Mouse (Mus musculus): ENCODE measurements around the gene Pde9a. TPM values are rescaled to one million over a fixed set of nuclear protein-coding genes. Genes with fewer than 3 reads are reported as not detected.
"Not testable (repeated sequence)": the region's sequence is repeated elsewhere in the genome, so short reads cannot be mapped to it uniquely, and the experiment has no call there.

Gene Pde9a
- total and polyA plus RNA-seq, 3 experiments = 0.56 TPM; not detected in 2

DNA sequence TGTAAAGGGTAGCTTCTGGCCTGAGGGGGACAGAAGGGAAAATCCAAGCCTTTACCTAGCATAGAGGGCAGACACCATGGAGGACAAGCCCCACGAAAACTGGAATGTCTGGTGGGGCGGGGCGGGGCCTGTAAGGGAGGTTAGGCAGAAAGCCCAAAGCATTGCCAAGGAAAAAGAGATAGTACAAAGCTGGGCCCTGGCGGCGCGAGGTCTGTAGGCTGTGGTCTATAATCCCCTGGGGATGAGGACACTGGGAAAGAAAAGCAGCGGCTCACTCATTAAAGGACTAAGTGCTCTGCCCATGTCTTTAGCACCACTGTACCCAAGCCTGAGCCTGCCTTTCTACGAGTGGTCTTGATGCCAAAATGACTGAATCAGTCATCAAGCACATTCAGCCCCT lies 34.0 kb upstream of the Pde9a start:
- no peak for DNase-seq (ENCODE audit: low read depth, low spot score)
- H3K4me3 ChIP-seq (ENCODE audit: control insufficient read depth in 1 of 2, insufficient read depth in 1 of 2, low read depth in 2 of 2, low read length in 2 of 2) = no peak overlapping the region
- TF ChIP-seq KAT2A (conservative IDR thresholded peaks at IDR 0.05; ENCODE audit: low read depth, low read length) = no peak
- TF ChIP-seq ZMIZ1 (IDR thresholded peaks at IDR 0.05; ENCODE audit: low read depth, low read length) = no peak
- no peak for TF ChIP-seq EP300 (IDR thresholded peaks at IDR 0.05; ENCODE audit: low read depth in 1 of 2, low read length in 2 of 2)
- TF ChIP-seq RCOR1 (IDR thresholded peaks at IDR 0.05; ENCODE audit: low read depth, low read length) = no peak
- no peak for TF ChIP-seq CTCF (IDR thresholded peaks at IDR 0.05 in 2 of 3, conservative IDR thresholded peaks at IDR 0.05 in 1 of 3; ENCODE audit: control insufficient read depth in 1 of 3, insufficient read depth in 1 of 3, low read depth in 2 of 3, low read length in 3 of 3, poor library complexity in 1 of 3, severe bottlenecking in 1 of 3)
- TF ChIP-seq TCF12 (IDR thresholded peaks at IDR 0.05; ENCODE audit: low read depth, low read length) = no peak
- TF ChIP-seq SIN3A (IDR thresholded peaks at IDR 0.05; ENCODE audit: low read length) = no peak
- TF ChIP-seq SMC3 (IDR thresholded peaks at IDR 0.05; ENCODE audit: low read depth, low read length) = no peak
- no peak for TF ChIP-seq NRF1 (IDR thresholded peaks at IDR 0.05; ENCODE audit: insufficient read depth, low read depth, low read length, poor library complexity, severe bottlenecking)
- no peak for TF ChIP-seq ZC3H11A (IDR thresholded peaks at IDR 0.05; ENCODE audit: low read depth, low read length)
- TF ChIP-seq ZKSCAN1 (IDR thresholded peaks at IDR 0.05; ENCODE audit: low read depth, low read length) = no peak
- no peak overlapping the region for H3K9ac ChIP-seq (ENCODE audit: control insufficient read depth, low read depth, low read length, poor library complexity, severe bottlenecking)
- H3K4me1 ChIP-seq (ENCODE audit: control insufficient read depth in 1 of 2, insufficient read depth in 2 of 2, low read length in 2 of 2) = no peaks in the 10 kb centered on the region
- H3K79me2 ChIP-seq (ENCODE audit: control insufficient read depth, insufficient read depth, low read length, poor library complexity) = no peaks in the 10 kb centered on the region
- no peaks in the 10 kb centered on the region for H3K27me3 ChIP-seq (ENCODE audit: control insufficient read depth in 1 of 2, insufficient read depth in 2 of 2, low read length in 2 of 2)
- no peaks in the 10 kb centered on the region for H3K9me3 ChIP-seq (replicated peaks; ENCODE audit: insufficient read depth, low read length)
- H3K27ac ChIP-seq (ENCODE audit: control insufficient read depth, low read depth, low read length) = no peak overlapping the region
- H3K36me3 ChIP-seq (ENCODE audit: control insufficient read depth in 1 of 2, insufficient read depth in 2 of 2, low read length in 2 of 2) = no peaks in the 10 kb centered on the region

DNA sequence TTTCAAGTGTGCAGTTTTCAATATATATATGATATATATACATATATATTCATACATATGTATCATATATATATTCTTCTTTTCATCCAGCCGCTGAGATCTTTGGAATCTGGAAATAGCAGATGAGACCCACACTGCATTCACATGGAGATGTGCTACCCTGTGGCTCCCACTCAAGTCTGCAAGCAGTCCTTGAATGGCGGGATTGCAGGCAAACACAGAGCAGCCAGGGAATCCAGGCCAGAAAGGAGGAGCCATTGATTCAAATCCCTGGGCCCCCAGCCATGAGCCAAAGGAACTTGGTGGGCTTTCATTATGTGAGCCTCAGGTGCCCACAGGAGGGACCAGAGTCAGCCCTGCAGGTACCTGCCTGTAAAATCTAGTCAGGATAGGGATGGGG lies 32.8 kb upstream of the Pde9a start:
- DNase-seq (ENCODE audit: low read depth, low spot score) = no peak
- no peaks in the 10 kb centered on the region for H3K79me2 ChIP-seq (ENCODE audit: control insufficient read depth, insufficient read depth, low read length, poor library complexity)
- no peak overlapping the region for H3K27ac ChIP-seq (ENCODE audit: control insufficient read depth, low read depth, low read length)
- H3K4me1 ChIP-seq (ENCODE audit: control insufficient read depth in 1 of 2, insufficient read depth in 2 of 2, low read length in 2 of 2) = no peaks in the 10 kb centered on the region
- no peak overlapping the region for H3K4me3 ChIP-seq (ENCODE audit: control insufficient read depth in 1 of 2, insufficient read depth in 1 of 2, low read depth in 2 of 2, low read length in 2 of 2)
- no peaks in the 10 kb centered on the region for H3K9me3 ChIP-seq (replicated peaks; ENCODE audit: insufficient read depth, low read length)
- TF ChIP-seq JUND (IDR thresholded peaks at IDR 0.05; ENCODE audit: low read depth, low read length) (no peak), TCF12 (IDR thresholded peaks at IDR 0.05; ENCODE audit: low read depth, low read length) (no peak), TAL1 (IDR thresholded peaks at IDR 0.05; ENCODE audit: low read length) (no peak), ZC3H11A (IDR thresholded peaks at IDR 0.05; ENCODE audit: low read depth, low read length) (no peak), MAX (IDR thresholded peaks at IDR 0.05; ENCODE audit: low read length) (no peak)
- H3K27me3 ChIP-seq (ENCODE audit: control insufficient read depth in 1 of 2, insufficient read depth in 2 of 2, low read length in 2 of 2) = 0 out of 4 replicates have a peak, but pooled peaks cover 0 to 1% of the 10 kb centered on the region in 2 experiments
- H3K9ac ChIP-seq (ENCODE audit: control insufficient read depth, low read depth, low read length, poor library complexity, severe bottlenecking) = no peak overlapping the region
- H3K36me3 ChIP-seq (ENCODE audit: control insufficient read depth in 1 of 2, insufficient read depth in 2 of 2, low read length in 2 of 2) = no peaks in the 10 kb centered on the region

DNA sequence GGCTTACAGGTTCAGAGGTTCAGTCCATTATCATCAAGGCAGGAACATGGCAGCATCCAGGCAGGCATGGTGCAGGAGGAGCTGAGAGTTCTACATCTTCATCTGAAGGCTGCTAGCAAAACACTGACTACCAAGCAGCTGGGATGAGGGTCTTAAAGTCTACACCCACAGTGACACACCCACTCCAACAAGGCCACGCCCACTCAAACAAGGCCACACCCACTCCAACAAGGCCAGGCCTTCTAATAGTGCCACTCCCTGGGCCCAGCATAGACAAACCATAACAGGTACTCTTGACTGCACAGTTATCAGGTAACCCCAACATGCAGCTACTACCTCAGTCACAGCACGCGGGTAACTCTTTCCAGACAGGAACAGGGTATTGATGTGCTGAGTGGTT lies 31.3 kb upstream of the Pde9a start:
- H3K27ac ChIP-seq (ENCODE audit: control insufficient read depth, low read depth, low read length); H3K4me1 ChIP-seq (ENCODE audit: control insufficient read depth in 1 of 2, insufficient read depth in 2 of 2, low read length in 2 of 2); H3K79me2 ChIP-seq (ENCODE audit: control insufficient read depth, insufficient read depth, low read length, poor library complexity); H3K9me3 ChIP-seq (replicated peaks; ENCODE audit: insufficient read depth, low read length); H3K27me3 ChIP-seq (ENCODE audit: control insufficient read depth in 1 of 2, insufficient read depth in 2 of 2, low read length in 2 of 2); H3K4me3 ChIP-seq (ENCODE audit: control insufficient read depth in 1 of 2, insufficient read depth in 1 of 2, low read depth in 2 of 2, low read length in 2 of 2); DNase-seq (ENCODE audit: low read depth, low spot score); H3K36me3 ChIP-seq (ENCODE audit: control insufficient read depth in 1 of 2, insufficient read depth in 2 of 2, low read length in 2 of 2); H3K9ac ChIP-seq (ENCODE audit: control insufficient read depth, low read depth, low read length, poor library complexity, severe bottlenecking): not testable (repeated sequence)
